Mouse (Mus musculus) spleen, postnatal 14 days (tissue): ENCODE results near the gene Agap1.

ENCODE experiments used
- DNase-seq, 2 experiments: peaks; one replicate each; pipeline ENCODE4 v3.0.0; 2021 to 2022; ENCODE audit warnings: low spot score in 2 of 2

The Agap1 gene

DNA sequence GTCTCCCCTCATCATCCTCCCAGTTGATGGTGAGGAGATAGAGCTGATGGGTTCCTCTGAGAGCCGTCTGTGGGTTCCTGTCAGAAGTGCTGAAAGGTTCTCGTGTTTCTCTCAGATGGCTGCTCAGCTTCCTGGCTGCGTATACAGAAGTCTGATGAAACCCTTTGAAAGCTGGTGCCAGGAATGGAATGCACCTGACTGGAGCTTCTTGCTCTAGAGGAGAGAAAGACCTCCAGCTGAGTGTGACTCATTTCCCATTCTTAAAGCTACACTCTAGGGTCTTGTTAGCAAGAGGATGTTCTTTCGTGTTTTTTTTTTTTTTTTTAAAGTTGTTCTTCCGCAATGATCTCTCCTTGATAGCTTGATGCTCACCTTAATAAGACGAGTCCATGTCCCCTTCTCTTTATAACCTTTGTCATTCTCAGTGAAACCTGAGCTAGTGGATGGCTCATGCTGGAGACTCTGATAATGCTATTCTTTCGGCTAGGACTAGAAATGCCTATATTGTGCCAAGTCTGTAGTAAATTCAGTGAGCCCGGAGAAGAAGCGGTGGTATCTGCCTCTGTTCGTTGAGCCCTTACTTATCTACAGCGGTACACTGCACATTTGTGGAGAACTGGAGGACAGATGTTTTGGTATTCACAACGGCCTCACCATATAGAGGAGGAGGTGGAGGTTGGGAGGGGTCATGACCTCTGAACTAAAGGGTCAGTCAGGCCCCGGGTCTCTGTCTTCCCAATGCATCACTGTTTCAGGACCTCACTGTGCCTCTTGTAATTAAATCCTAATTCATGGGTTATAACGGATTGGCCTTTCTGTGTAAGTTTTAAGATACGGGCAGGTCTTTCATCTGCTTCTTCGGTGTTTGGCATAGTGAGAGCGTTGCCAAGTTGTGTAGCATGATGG lies 2.8 kb downstream of the Agap1 start:
- no peak for DNase-seq

DNA sequence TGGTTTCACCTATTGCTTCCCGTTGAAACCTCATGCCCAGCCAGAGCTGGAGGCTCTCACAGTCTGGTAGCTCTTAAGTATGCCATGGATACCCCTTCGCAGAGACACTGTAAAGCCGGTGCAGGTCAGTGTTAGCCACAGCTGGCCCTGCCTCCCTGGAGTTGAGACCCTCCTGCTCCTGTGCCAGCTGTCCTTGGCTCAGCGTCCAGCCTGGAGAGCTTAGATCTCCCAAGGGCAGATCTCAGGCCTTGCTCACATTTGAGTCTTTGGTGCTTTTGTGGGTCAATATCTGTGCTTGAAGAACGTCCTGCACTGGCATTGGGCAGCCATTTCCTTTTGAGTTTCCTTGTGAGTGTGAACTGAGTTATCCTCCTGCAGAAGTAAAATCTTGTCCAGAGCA lies 7.3 kb downstream of the Agap1 start:
- no peak for DNase-seq

DNA sequence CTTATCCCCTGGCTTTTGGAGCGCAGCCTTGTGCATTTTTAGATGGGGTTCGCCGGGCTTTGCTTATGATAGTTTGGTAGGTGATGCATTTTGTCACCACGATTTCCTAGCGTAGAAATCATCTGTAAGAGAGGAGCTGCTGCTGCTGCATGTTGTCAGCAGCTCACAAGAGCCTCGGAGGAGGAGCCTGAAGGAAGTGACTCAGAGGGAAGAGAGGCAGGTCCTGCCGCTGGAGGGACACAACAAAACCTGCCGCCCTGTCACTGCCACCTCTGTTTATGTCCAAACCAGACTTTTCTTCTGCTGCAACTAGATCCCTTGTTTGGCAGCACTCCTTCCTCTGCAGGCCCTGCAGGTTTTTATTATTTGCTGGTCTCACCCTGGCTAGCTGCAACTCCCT lies 8.5 kb downstream of the Agap1 start:
- no peak for DNase-seq

DNA sequence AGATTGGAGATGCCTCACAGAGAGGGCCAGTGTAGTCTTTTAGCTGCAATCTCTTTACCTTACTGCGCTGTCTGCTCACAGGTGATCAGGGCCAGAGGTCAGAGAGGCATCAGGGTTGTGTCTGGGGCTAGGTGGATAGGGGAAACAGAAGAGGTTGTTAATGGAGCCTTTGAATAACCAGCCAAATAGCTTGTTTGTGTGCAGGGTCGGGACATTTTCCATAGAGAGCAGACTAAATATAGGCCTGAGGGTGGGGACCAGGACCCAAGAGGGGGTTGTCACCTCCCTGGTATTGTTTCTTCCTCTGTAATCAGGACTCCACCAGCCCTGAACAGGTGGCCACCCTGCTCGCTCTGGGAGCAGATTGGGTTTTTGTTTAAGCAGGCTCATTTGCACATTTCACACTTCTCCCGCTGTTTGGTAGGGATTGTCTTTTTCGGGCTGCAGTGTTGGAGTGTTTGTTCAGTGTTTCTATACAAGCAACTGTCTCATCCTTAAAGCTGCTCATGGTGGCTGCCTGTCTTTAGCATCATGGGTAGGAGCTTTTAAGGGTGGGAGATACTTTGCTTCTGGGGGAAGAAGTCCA lies 10.9 kb downstream of the Agap1 start:
- no peak for DNase-seq

DNA sequence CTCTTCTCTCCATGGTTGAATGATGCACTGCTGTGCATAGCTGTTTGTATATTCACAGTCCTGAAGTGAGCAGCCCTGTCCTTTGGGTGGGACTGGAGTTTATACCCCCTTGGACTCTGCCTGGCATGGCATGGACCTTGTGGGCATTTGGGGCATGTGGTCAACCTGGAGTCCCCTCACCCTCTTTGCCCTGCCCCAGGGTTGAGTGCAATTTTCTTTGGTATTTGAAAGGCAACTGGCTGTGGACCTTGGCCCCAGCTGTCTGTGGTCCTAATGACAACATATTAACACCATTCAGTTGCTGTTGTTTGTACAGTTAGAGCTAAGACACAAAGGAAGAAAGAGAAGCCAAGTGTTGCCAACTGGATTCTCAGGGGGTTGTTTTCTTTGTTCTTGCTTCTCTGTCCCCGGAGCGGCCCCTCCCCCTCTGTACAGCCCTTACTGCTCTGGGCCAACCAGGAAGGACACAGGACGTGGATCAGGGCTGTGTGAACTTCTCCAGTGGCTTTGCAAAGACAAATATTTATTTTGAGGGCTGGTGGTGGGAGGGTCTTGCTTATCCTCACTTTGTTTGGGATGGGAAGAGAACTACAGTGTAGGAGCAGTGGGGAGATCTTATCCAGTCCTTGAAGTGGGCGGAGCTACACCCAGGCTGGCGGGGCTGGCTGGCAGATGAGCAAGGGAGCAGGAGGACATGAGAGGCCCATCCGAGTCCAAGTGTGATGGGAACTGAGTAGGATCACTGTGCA lies 12.9 kb downstream of the Agap1 start:
- no peak for DNase-seq

DNA sequence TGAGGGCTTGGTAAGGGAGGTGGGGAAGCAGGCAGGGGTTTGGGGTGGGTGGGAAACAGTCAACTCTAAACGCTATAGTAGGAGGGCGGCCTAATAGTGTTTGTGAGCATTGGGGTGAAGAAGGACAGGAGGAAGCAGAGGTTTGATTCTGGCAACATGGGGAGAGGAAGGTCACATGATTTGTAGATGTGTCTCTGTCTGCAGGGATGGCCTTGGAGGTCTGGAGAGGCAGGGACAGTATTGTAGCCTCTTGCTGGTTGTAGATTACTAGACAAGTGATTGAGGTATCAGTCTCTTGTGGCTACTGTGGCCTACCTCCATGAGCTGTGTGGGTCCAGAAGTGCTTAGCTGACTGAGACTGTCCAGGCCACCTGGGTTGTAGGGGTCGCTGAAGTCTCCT lies 13.5 kb downstream of the Agap1 start:
- DNase-seq: no peak

DNA sequence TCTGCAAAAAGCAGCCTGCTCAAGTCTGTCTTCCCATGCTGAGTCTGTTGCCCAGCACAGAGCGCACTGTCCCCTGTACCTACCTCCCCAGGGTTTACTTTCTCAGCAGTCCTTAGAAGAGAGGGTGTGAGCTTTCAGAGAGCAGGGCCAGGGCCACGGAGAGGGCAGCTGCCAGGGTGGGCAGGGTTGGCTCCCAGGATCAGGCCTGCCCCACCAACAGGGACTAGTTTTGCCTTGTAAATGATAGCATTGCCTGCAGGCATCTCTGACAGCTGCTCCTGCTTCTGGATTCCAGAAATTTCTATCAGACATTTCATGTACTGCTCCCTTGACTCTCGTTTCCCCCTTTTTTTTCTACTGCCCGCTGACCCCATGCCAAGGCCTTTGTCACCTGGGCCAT lies 16.8 kb downstream of the Agap1 start:
- no peak for DNase-seq

DNA sequence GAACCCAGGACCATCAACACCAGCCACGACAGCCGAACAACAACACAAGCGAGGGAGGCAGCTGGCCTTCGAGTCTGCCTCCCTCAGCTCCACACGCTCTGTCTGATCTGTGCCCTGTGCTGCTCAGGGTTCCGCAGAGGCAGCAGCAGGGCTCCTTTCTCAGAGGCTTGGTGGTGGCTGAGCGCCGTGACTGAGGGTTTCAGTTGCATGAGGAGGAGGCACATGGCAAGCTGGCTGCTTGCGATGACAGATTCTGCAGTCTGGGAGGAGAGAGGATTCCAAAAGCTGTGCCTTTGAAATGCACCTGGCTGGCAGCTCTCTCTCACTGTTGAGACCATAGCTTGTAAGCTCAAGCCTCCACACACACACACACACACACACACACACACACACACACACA lies 17.3 kb downstream of the Agap1 start:
- no peak for DNase-seq

DNA sequence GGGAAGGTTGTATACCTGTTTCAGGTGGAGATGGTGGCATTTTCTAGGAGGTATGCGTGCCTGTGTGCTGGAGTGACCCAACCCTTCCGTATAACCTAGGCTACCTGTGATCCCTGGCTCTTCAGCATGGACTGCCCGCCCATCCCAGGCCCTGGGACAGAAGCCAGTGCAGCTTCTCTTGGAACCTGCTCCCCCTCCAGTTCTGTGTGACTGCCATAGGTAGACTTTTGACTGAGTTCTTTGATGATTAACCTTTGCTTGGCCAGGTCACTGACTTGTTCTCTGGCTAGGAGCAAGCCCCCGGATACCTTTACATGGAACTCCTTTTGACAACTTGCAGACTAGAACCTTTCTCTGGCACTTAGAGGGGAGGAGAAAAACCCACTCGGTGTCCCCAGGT lies 19.3 kb downstream of the Agap1 start:
- DNase-seq: no peak

DNA sequence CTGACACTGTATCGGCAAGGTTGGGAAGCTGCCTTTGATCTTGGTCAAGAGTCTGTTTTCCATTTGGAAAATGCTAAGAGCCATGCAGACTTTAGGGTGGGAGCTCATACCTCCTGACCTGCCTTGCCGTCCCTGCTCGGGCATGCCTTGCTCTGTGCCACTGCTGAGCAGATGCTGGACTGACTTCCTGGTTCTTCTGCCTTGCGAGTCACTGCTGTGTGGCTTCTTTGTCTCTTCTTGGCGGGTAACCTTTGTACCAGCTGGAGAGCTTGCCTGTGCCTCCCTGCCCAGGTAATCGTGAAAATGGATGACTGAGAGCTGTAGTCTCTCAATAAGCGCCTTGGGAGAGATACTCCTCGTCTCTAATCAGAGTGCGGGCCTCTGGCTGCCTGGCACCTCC lies 20.2 kb downstream of the Agap1 start:
- no peak for DNase-seq

DNA sequence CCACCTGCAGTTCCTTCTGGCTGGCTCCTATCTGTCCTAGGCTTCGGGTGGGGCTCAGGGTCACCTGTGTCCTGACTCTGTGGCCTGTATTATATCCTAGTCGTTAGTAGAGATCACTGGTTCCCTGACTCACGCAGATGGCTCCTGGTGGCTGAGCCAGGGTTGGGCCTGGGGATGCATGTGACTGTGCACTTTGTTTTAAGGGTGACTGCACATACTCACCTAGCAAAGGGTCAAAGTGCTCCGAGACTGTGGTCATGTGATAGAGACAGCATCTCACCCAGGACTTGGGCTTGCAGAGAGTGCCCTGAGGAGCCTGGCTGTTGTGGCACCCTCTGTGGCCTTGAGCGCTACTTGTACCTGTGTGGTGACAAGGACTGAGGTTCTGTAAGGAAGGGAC lies 22.4 kb downstream of the Agap1 start:
- no peak for DNase-seq

DNA sequence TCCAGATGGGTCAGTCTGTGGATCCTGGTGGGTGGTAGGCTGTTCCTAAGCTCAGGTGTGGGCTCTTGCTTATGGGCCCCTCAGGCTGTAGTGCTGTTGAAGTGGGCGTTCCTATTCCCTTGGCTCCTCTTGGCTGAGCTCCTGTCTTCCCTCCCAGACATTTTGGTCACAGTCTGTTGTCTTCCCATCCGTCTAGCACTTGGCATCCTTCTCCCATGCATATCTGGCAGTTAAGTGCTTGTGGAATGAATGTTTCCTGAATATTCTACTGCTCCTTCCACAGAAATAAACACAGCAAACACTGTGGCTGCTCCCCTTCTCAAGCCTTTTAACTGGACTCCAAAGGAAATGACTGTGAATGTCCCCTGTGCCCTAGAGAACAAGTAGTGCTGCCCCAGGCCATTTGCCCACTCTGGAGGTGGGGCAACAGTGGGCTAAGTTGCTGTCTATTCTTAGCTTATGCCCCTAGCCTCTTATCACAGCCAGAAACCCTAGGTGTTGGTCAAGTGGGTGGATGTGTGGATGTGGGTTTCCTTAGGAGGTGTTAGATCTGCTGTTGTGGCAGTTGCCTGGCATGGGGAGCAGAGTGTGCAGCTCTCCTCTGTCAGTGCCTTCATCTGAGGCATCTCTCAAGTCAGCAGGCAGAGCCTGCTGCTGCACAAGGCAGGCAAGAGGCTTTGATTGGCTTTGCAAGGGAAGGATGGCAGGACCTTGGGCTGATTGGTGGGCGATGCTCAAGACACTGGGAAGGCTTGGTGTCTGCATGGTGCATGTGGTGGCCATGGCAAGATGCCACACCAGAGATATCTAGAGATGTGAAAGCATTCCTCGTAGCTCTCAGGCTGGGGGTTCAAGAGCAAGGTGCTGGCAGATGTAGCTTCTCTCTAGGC lies 24.2 kb downstream of the Agap1 start:
- no peak for DNase-seq

DNA sequence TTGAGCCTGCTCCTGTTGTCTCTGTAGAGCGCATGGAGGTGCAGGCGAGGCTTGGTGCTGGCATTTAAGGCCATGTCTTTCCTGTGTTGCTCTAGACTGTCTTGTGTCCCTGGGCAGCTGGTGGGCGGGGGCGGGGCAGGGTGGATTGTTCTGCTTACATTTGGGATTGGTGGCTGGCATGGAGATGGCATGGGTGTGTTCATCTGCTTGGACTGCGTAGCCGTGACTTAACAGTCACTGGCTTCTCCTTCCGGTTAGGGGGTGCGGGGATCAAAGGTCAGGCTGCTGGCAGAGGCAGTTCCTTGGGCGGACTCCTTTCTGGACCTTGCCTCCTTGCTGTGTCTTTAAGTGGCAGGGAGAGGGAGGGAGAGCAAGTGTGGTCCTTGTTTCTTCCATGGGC lies 26.5 kb downstream of the Agap1 start:
- DNase-seq: no peak

DNA sequence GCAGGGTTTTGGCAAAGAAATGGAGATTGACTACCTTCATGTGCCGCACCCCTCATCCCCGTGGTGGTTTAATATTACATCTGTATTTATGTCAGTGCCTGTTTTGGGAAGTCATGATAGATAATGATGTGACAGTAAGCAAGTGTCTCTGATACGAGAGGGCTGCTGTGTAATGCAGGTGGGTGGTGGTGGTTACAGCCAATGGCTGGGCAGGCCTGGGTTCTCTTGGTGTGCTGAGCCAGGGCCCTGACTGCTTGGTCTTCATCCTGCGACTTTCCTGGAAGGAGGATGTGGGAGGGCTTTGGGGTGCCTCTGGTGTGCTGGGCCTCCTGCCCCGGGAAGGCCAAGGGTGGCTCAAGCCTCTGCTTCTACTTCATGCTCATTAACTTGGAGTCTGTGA lies 28.2 kb downstream of the Agap1 start:
- DNase-seq: no peak

DNA sequence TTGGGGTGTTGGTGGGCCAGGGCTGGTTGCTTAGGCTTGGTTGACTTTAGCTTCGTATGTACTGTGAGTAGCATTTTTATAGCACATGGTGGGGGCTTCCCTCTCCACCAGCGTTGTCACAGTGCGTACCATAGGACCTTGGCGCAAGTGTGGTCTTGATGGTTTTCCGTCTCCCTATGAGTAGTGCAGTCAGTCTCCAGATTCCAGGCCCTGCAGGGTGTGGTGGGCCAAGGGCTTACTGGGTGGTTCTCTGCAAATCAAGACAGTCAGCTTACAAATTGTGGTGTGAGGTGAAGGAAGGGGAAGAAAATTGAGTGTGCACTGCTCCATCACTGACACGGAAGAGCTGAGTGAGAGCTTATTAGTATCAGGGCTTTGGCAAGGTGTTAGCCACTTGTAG lies 32.3 kb downstream of the Agap1 start:
- no peak for DNase-seq

DNA sequence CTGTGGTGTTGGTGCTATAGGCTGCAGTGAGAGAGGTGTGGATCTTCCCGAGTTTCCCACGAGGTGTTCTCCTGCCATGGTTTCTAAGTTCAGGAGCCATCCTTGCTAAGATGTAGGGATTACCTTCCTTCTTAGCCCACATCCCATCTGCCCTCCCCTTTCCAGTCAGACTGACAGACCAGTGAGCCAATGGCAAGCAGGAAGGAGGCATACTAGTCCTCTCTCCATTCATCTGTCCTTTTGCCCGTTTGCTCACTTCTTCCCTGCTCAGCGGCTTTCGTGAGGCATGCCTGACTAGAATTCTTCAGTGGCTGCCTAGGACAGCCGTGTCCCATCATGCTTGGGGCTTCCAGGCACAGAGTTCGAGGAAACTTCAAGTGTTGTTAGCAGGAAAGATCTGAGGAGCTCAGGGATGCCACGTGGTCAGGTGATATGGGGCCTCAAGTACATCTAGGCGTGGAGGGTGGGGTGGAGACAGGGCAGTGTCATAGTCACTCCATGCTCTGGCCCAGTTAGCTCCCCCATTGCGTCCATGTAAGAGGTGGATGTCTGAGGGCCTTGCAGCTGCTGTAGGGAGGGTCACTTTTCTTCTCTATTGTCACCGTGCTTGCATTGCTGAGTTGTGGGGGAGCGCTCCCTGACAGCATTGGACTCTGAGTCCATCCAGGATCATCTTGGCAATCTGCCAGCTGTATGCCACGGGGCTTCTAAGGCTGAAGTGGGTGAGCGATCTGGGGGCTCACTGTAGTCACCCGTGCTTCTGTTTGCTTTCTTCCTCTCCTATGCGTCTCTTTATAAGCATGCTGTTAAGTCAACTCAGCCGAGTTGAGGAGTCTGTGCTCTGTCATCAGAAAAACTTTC lies 34.7 kb downstream of the Agap1 start:
- no peak for DNase-seq

DNA sequence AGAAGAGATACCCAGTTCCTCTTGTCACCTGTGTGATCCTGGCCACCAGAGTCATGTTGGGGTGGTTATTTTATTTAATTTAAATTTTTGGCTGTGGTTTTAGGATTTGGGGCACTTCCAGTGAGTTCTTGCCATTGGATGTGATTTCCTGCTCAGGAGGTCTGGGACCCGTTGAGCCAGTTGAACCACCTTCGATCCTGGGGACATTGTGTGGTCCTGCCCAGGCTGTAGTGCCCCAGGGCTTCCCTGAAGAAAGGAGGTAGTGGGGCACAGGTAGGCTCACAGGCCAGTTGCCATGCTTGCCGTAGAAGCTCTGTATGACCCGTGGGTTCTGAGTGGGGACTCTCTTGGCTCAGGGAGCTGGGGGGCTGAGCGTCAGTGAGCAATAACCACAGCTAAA lies 38.6 kb downstream of the Agap1 start:
- no peak for DNase-seq

DNA sequence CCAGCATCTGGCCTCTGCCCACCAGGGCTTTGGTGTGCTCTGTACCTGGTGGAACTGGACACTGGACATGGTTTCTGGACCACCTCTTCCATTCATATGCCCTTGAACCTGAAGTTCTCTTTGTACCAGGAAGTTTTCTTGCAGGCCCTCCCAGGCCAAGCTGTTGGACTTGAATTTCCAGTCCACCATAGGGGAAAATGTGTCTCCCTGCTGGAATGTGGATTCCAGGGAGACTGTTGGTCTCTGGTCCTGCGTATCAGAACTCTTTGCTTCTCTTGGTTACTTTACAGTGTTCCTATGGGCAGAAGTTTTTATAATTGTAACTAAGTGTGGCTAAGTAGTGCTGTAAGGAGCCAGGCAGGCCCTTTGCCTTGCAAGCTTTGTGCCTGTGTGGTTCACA lies 40.2 kb downstream of the Agap1 start:
- DNase-seq: no peak

DNA sequence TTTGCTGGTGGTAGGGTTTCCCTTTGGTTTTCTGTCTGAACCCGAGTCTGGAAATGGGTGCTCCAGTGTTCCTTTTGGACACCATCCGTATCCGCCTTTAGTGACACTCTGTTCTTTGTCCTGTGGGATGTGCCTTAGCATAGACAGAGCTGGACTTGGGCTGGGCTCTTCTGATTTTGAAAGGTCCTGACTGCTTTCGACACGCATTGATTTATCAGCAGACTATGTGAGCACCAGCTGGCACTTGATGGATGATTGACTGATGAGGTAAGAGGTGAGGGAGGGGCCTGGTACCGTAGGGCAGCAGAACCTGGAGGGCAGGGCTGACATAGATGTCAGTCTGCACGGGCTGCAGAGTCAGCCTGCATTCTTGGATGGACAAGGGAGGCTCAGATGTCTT lies 41.6 kb downstream of the Agap1 start:
- no peak for DNase-seq

DNA sequence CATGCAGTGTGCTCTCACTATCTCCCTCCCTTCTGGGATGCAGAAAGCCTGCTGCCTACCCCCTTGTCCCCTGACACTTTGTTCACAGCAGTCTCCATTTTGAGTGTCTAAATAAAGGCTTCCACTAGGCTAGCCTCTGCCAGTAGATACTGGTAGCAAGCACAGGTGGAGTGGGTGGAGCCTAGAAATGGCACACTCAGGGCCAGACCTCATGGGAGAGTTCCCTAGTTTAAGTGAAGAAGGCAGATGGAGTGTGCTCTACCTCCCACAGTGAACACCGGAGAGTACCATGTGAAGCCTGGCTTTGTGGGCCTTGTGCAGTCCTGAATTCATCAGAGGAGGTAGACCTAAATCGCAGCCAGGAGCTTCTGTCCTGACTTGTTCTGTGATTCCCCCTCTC lies 46.3 kb downstream of the Agap1 start:
- no peak for DNase-seq

DNA sequence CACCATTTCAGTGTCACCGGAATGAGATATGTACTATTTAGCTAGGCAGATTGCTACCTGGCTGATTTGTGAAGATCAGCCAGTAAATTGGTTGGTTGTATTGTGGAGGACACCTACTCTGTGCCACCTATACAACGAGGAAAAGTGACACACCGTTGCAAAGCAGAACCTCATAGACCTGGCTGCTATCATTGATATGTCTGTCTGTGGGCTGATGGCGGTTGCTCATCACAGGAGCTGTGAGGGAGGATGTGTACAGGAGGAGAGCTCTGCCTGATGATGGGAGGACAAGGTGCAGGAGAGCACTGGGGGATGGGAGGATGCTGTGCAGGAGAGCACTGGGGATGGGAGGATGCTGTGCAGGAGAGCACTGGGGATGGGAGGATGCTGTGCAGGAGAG lies 46.7 kb downstream of the Agap1 start:
- DNase-seq: no peak
